Mouse (Mus musculus) liver, postnatal 0 days (tissue): ENCODE results near the gene Rims3.

Experiments used
- CTCF ChIP-seq: sonication (generic); IDR thresholded peaks from 2 replicates; pipeline ENCODE4 v1.5.1; 2016; ENCODE audit warnings: antibody characterized with exemption, low read depth
- EP300 ChIP-seq: IDR thresholded peaks from 2 replicates; pipeline ENCODE4 v1.6.1; 2016; ENCODE audit warnings: antibody characterized with exemption, low read depth, mild to moderate bottlenecking

GRCm38 (mm10) chr4:120868246-120868645, 13.6 kb downstream of the Rims3 start:
- TF ChIP-seq CTCF (no peak), EP300 (no peak)
